Mouse (Mus musculus) hindbrain, postnatal 0 days (tissue): Measurements from ENCODE around the gene Gm21915. TPM values are rescaled to one million over a fixed set of nuclear protein-coding genes. Genes with fewer than 3 reads are reported as not detected.
A peak's percentile ranks its signal among the peaks of the same experiment; 100 is the strongest.

Experiments used
- ATAC-seq: fragments of 200-750 bp; cut with Nextera tagmentation; 2 replicates; pipeline ENCODE4 v1.8.0; 2017; ENCODE audit warnings: mild to moderate bottlenecking, moderate TSS enrichment, moderate library complexity
- DNase-seq: peaks from one replicate; pipeline ENCODE4 v3.0.0-alpha.2; 2015; ENCODE audit warnings: low spot score
- H3K27ac ChIP-seq: fragments of 300-500 bp; sonication (generic); 2 replicates; pipeline ENCODE4 v1.5.1; 2014; ENCODE audit warnings: mild to moderate bottlenecking
- H3K27me3 ChIP-seq: fragments of 300-500 bp; sonication (generic); 2 replicates; pipeline ENCODE4 v1.6.1; 2014; ENCODE audit warnings: low read length, mixed read lengths; ENCODE audit not compliant: insufficient read depth
- H3K36me3 ChIP-seq: fragments of 300-500 bp; sonication (generic); 2 replicates; pipeline ENCODE4 v1.6.1; 2014; ENCODE audit warnings: low read length, mixed read lengths; ENCODE audit not compliant: insufficient read depth
- H3K4me1 ChIP-seq: fragments of 300-500 bp; sonication (generic); 2 replicates; pipeline ENCODE4 v1.6.1; 2014; ENCODE audit warnings: antibody characterized with exemption, low read length, mixed read lengths; ENCODE audit not compliant: insufficient read depth
- H3K4me2 ChIP-seq: fragments of 300-500 bp; sonication (generic); 2 replicates; pipeline ENCODE4 v1.6.1; 2014; ENCODE audit warnings: low read depth, mild to moderate bottlenecking, low read length, moderate library complexity, mixed read lengths
- H3K4me3 ChIP-seq: fragments of 300-500 bp; sonication (generic); 2 replicates; pipeline ENCODE4 v1.5.1; 2014; ENCODE audit warnings: low read length
- H3K9ac ChIP-seq: fragments of 300-500 bp; sonication (generic); replicated peaks from 2 replicates; pipeline ENCODE4 v1.6.1; 2014; ENCODE audit warnings: mild to moderate bottlenecking, low read length, moderate library complexity, mixed read lengths
- H3K9me3 ChIP-seq: fragments of 300-500 bp; sonication (generic); 2 replicates; pipeline ENCODE4 v1.6.1; 2016; ENCODE audit warnings: low read length, mixed read lengths
- CTCF ChIP-seq: IDR thresholded peaks from 2 replicates; pipeline ENCODE4 v1.5.1; 2016; ENCODE audit warnings: antibody characterized with exemption, control low read depth, low read depth
- WGBS: fragments of 180-500 bp; shearing (Covaris S2); extraction: QIAGEN DNeasy Blood & Tissue Kit; methylation state at CpG from one replicate; pipeline ENCODE4 v1.1.7; 2014; 5-methylcytosine and 5-hydroxymethylcytosine counted together
- polyA plus RNA-seq: library from polyadenylated mRNA; unstranded; fragments of >200 nt; fragmentation: Nextera tagmentation; extraction: Ambion mirVana; gene quantifications from 2 replicates; pipeline ENCODE4 v1.2.1, GENCODE M21; 2015
- total RNA-seq: library from RNA; depleted of rRNA; stranded (reverse); fragments of >200 nt; gene quantifications from 2 replicates; pipeline ENCODE4 v1.2.3, GENCODE M21; 2014

Gm21915 gene
- total and polyA plus RNA-seq, 2 experiments from 2014 or later, result not detected

GRCm38 (mm10) chr9:40686421-40686899 lies 16.0 kb downstream of the Gm21915 start:
- H3K4me1 ChIP-seq, result 0 out of 2 replicates have a peak, but pooled peaks cover 7% of the 10 kb centered on the region
- peak overlapping the region; percentile 58 for H3K4me3 ChIP-seq
- TF ChIP-seq CTCF, result peak; percentile 24; the same call in 1 of the 2 replicates
- ATAC-seq (peak; percentile 78), DNase-seq (peak; percentile 57)
- no peaks in the 10 kb centered on the region for H3K36me3 ChIP-seq
- H3K4me2 ChIP-seq, result peak overlapping the region; percentile 86
- WGBS, result under 1% methylated on average over 23 of the region's 23 CpGs
- H3K9ac ChIP-seq, result peak overlapping the region; percentile 79
- H3K27ac ChIP-seq, result peak overlapping the region; percentile 93
- H3K27me3 ChIP-seq, result no peaks in the 10 kb centered on the region
- no peaks in the 10 kb centered on the region for H3K9me3 ChIP-seq

DNA sequence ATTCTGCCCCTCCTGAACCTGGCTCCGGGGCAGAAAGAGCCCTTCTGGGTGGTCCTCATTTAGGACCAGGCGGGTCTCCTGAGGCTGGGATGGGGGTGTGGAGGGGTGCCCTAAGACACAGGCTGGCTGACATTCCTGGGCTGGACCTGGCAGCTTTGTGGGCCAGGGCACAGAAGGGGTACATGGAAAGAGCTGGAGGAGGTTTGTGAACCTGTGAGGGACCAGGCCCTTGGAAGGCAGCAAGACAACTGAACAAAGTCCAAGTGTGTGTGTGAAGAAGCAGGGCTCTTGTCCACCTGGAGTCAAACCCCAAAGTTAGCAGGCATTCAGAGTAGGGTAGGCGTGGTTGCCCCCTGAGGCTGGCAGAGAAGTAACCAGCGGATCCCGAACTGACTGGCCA lies 16.6 kb downstream of the Gm21915 start:
- Histone ChIP-seq H3K27ac (peak overlapping the region; percentile 93), H3K4me1 (0 out of 2 replicates have a peak, but pooled peaks cover 7% of the 10 kb centered on the region), H3K4me3 (peak overlapping the region; percentile 58), H3K27me3 (no peaks in the 10 kb centered on the region), H3K36me3 (no peaks in the 10 kb centered on the region), H3K4me2 (peak overlapping the region; percentile 86), H3K9ac (peak overlapping the region; percentile 79), H3K9me3 (no peaks in the 10 kb centered on the region)
- no peak for TF ChIP-seq CTCF
- DNase-seq (no peak), ATAC-seq (0 out of 2 replicates have a peak, but pooled peaks have one; percentile 9)
- 42% methylated on average over 5 of the region's 5 CpGs for WGBS

DNA sequence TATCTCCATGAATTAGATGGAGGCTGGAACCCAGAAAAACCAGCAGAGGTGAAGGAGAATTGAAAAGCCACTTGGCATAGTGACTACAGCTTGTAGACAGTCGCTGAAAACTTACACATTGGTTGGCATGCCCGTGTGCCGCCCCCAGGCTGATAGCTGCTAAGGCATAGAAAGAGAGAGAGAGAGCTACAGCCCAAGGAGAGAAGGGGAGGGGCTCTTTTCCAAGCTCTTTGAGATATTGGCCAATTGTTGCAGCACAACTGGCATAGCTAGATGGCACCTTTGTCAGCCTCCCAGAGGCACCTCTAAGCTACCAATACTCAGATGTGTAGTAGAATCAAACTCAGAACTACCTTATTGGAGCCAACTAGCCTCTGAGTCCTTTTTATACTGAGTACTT lies 17.1 kb downstream of the Gm21915 start:
- no peaks in the 10 kb centered on the region for H3K36me3 ChIP-seq
- no peak for TF ChIP-seq CTCF
- WGBS, result 28% methylated on average over 3 of the region's 3 CpGs
- H3K9me3 ChIP-seq, result no peaks in the 10 kb centered on the region
- peak overlapping the region; percentile 93 for H3K27ac ChIP-seq
- H3K9ac ChIP-seq, result peak overlapping the region; percentile 79; the same call in 1 of the 2 replicates
- ATAC-seq (no peak), DNase-seq (peak; percentile 53)
- peak overlapping the region; percentile 58 for H3K4me3 ChIP-seq
- H3K4me2 ChIP-seq, result peak overlapping the region; percentile 86
- H3K4me1 ChIP-seq, result 0 out of 2 replicates have a peak, but pooled peaks cover 7% of the 10 kb centered on the region
- no peaks in the 10 kb centered on the region for H3K27me3 ChIP-seq

GRCm38 (mm10) chr9:40690511-40690910 lies 20.1 kb downstream of the Gm21915 start:
- H3K4me2 ChIP-seq, result no peak overlapping the region
- no peak overlapping the region for H3K4me3 ChIP-seq
- TF ChIP-seq CTCF, result no peak
- H3K27me3 ChIP-seq, result no peaks in the 10 kb centered on the region
- DNase-seq (no peak), ATAC-seq (no peak)
- no peak overlapping the region for H3K27ac ChIP-seq
- no peak overlapping the region for H3K9ac ChIP-seq
- H3K4me1 ChIP-seq, result 0 out of 2 replicates have a peak, but pooled peaks cover 17% of the 10 kb centered on the region
- no peaks in the 10 kb centered on the region for H3K36me3 ChIP-seq
- 80% methylated on average over 7 of the region's 7 CpGs for WGBS
- no peaks in the 10 kb centered on the region for H3K9me3 ChIP-seq

- H3K36me3 ChIP-seq, result no peaks in the 10 kb centered on the region
- no peak overlapping the region for H3K9ac ChIP-seq
- H3K9me3 ChIP-seq, result no peaks in the 10 kb centered on the region
- 0 out of 2 replicates have a peak, but pooled peaks cover 14% of the 10 kb centered on the region for H3K4me1 ChIP-seq
- WGBS, result 21% methylated on average over 3 of the region's 3 CpGs
- no peaks in the 10 kb centered on the region for H3K27me3 ChIP-seq
- DNase-seq (no peak), ATAC-seq (no peak)
- H3K4me3 ChIP-seq, result no peak overlapping the region
- H3K4me2 ChIP-seq, result no peak overlapping the region
- H3K27ac ChIP-seq, result peak overlapping the region; percentile 73
- TF ChIP-seq CTCF, result no peak
Observed at GRCm38 (mm10) chr9:40693026-40693425, 22.6 kb downstream of the Gm21915 start.

DNA sequence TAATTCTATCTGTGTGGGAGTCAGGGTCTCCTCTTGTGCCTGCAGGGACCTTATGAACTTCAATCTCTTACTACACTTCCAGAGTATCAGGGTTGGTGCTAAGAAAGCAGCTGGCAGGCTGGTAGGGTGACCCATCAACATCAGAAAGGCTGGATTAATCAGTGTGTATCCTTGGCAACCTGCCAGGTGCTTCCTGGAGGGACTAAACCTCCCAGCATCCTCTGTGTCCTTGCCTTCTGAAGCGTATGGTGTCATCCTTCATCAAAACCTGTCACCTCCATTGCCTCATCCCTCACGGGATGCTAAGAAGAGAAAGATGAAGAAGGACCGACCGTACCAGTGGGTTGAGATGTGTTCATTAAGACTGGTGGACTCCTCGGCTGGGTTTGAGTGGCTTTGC lies 23.4 kb downstream of the Gm21915 start:
- Histone ChIP-seq H3K9me3 (no peaks in the 10 kb centered on the region), H3K27me3 (no peaks in the 10 kb centered on the region), H3K4me2 (no peak overlapping the region), H3K9ac (no peak overlapping the region), H3K36me3 (no peaks in the 10 kb centered on the region), H3K27ac (peak overlapping the region; percentile 73), H3K4me1 (0 out of 2 replicates have a peak, but pooled peaks cover 10% of the 10 kb centered on the region), H3K4me3 (no peak overlapping the region)
- peak; percentile 52 for ATAC-seq
- no peak for TF ChIP-seq CTCF
- peak; percentile 84 for DNase-seq
- 25% methylated on average over 5 of the region's 5 CpGs for WGBS

GRCm38 (mm10) chr9:40694284-40694683 lies 23.9 kb downstream of the Gm21915 start:
- no peak overlapping the region for H3K9ac ChIP-seq
- WGBS, result 61% methylated on average over 12 of the region's 12 CpGs
- H3K4me3 ChIP-seq, result no peak overlapping the region
- no peak overlapping the region for H3K4me2 ChIP-seq
- 0 out of 2 replicates have a peak, but pooled peaks cover 10% of the 10 kb centered on the region for H3K4me1 ChIP-seq
- no peaks in the 10 kb centered on the region for H3K27me3 ChIP-seq
- H3K27ac ChIP-seq, result peak overlapping the region; percentile 73
- H3K9me3 ChIP-seq, result no peaks in the 10 kb centered on the region
- TF ChIP-seq CTCF, result no peak
- no peaks in the 10 kb centered on the region for H3K36me3 ChIP-seq
- ATAC-seq (peak; percentile 31), DNase-seq (peak; percentile 20)
